Mouse (Mus musculus) heart, embryonic 11.5 days (tissue): ENCODE data around the gene Utp11. TPM values are rescaled to one million over a fixed set of nuclear protein-coding genes. Genes with fewer than 3 reads are reported as not detected.

ENCODE experiments used
- ATAC-seq: fragments of 200-750 bp; cut with Nextera tagmentation; replicated peaks from 2 replicates; pipeline ENCODE4 v1.8.0; 2017; ENCODE audit warnings: moderate library complexity; ENCODE audit not compliant: insufficient number of reproducible peaks, low FRiP score, low TSS enrichment
- H3K27ac ChIP-seq: fragments of 300-500 bp; sonication (generic); 2 replicates; pipeline ENCODE4 v1.5.1; 2014; ENCODE audit warnings: mild to moderate bottlenecking, low read depth, low read length
- H3K27me3 ChIP-seq: fragments of 300-500 bp; sonication (generic); 2 replicates; pipeline ENCODE4 v1.6.1; 2014; ENCODE audit warnings: mild to moderate bottlenecking, low read length, mixed read lengths; ENCODE audit not compliant: control insufficient read depth, insufficient read depth
- H3K36me3 ChIP-seq: fragments of 300-500 bp; sonication (generic); 2 replicates; pipeline ENCODE4 v1.6.1; 2014; ENCODE audit warnings: mild to moderate bottlenecking, low read length, moderate library complexity, mixed read lengths; ENCODE audit not compliant: control insufficient read depth, insufficient read depth
- H3K4me1 ChIP-seq: fragments of 300-500 bp; sonication (generic); 2 replicates; pipeline ENCODE4 v1.6.1; 2014; ENCODE audit warnings: low read length; ENCODE audit not compliant: control insufficient read depth, insufficient read depth
- H3K4me2 ChIP-seq: fragments of 300-500 bp; sonication (generic); 2 replicates; pipeline ENCODE4 v1.6.1; 2014; ENCODE audit warnings: mild to moderate bottlenecking, moderate library complexity
- H3K4me3 ChIP-seq: fragments of 300-500 bp; sonication (generic); 2 replicates; pipeline ENCODE4 v1.5.1; 2014; ENCODE audit warnings: low read depth, low read length
- H3K9ac ChIP-seq: fragments of 300-500 bp; sonication (generic); 2 replicates; pipeline ENCODE4 v1.6.1; 2014; ENCODE audit warnings: mild to moderate bottlenecking, low read depth, low read length, moderate library complexity
- H3K9me3 ChIP-seq: fragments of 300-500 bp; sonication (generic); replicated peaks from 2 replicates; pipeline ENCODE4 v1.6.1; 2016; ENCODE audit warnings: low read length; ENCODE audit not compliant: control insufficient read depth
- WGBS: fragments of 180-500 bp; shearing (Covaris S2); extraction: QIAGEN DNeasy Blood & Tissue Kit; methylation state at CpG from one replicate; pipeline ENCODE4 v1.1.7; 2014; ENCODE audit not compliant: insufficient replicate concordance; 5-methylcytosine and 5-hydroxymethylcytosine counted together
- polyA plus RNA-seq: library from polyadenylated mRNA; unstranded; fragments of >200 nt; fragmentation: Nextera tagmentation; extraction: Ambion mirVana; gene quantifications from 2 replicates; pipeline ENCODE4 v1.2.1, GENCODE M21; 2014

Gene Utp11
- polyA plus RNA-seq, 1 experiment from 2014 or later: 60.7 TPM

GRCm38 (mm10) chr4:124658412-124658851, 35.0 kb downstream of the Utp11 start:
- no peak for ATAC-seq
- peak overlapping the region; percentile 100 for H3K4me2 ChIP-seq

GRCm38 (mm10) chr4:124657781-124658180, 35.6 kb downstream of the Utp11 start:
- no peak overlapping the region; the same call in 1 of the 2 replicates for H3K9ac ChIP-seq
- no peaks in the 10 kb centered on the region for H3K9me3 ChIP-seq
- no peaks in the 10 kb centered on the region for H3K36me3 ChIP-seq
- peaks cover 18% of the 10 kb centered on the region for H3K4me1 ChIP-seq
- H3K4me3 ChIP-seq: peak overlapping the region; percentile 72
- ATAC-seq: no peak
- WGBS: 1% methylated on average over 36 of the region's 61 CpGs
- H3K4me2 ChIP-seq: peak overlapping the region; percentile 100
- peaks cover 83% of the 10 kb centered on the region for H3K27me3 ChIP-seq
- H3K27ac ChIP-seq: no peak overlapping the region

More at GRCm38 (mm10) chr4:124658412-124658851, 35.0 kb downstream of the Utp11 start:
- WGBS: 1% methylated on average over 39 of the region's 39 CpGs
- Histone ChIP-seq H3K27me3 (peaks cover 90% of the 10 kb centered on the region), H3K36me3 (no peaks in the 10 kb centered on the region), H3K9ac (no peak overlapping the region), H3K4me3 (peak overlapping the region; percentile 72), H3K27ac (no peak overlapping the region), H3K4me1 (peaks cover 11% of the 10 kb centered on the region), H3K9me3 (no peaks in the 10 kb centered on the region)

- H3K9me3 ChIP-seq: no peaks in the 10 kb centered on the region
- peak overlapping the region; percentile 72 for H3K4me3 ChIP-seq
- peak overlapping the region; percentile 56; the same call in 1 of the 2 replicates for H3K9ac ChIP-seq
- H3K36me3 ChIP-seq: no peaks in the 10 kb centered on the region
- WGBS: under 1% methylated on average over 77 of the region's 92 CpGs
- H3K27ac ChIP-seq: no peak overlapping the region
- peaks cover 25% of the 10 kb centered on the region for H3K4me1 ChIP-seq
- peaks cover 76% of the 10 kb centered on the region for H3K27me3 ChIP-seq
- peak; percentile 80 for ATAC-seq
- peak overlapping the region; percentile 100 for H3K4me2 ChIP-seq
Observed at GRCm38 (mm10) chr4:124656854-124657650, 36.3 kb downstream of the Utp11 start.

- 3% methylated on average over 15 of the region's 15 CpGs for WGBS
- peaks cover 27% of the 10 kb centered on the region for H3K4me1 ChIP-seq
Observed at GRCm38 (mm10) chr4:124656518-124656853, 36.9 kb downstream of the Utp11 start, which contains the start of gene Pou3f1. Gene Pou3f1 (plus strand): TSS chr4:124656807.

GRCm38 (mm10) chr4:124652886-124653285, 40.5 kb downstream of the Utp11 start:
- 7% methylated on average over 9 of the region's 9 CpGs for WGBS
- H3K4me2 ChIP-seq: peak overlapping the region; percentile 36
- no peaks in the 10 kb centered on the region for H3K9me3 ChIP-seq
- no peaks in the 10 kb centered on the region for H3K36me3 ChIP-seq
- no peak overlapping the region for H3K4me3 ChIP-seq
- H3K4me1 ChIP-seq: peaks cover 23% of the 10 kb centered on the region
- no peak overlapping the region for H3K9ac ChIP-seq
- H3K27ac ChIP-seq: peak overlapping the region; percentile 25; the same call in 1 of the 2 replicates
- H3K27me3 ChIP-seq: peaks cover 46% of the 10 kb centered on the region
- ATAC-seq: peak; percentile 62

More at GRCm38 (mm10) chr4:124656518-124656853, 36.9 kb downstream of the Utp11 start, which contains the start of gene Pou3f1:
- Histone ChIP-seq H3K9me3 (no peaks in the 10 kb centered on the region), H3K36me3 (no peaks in the 10 kb centered on the region), H3K27ac (no peak within 1 kb of the TSS), H3K4me2 (peak within 1 kb of the TSS; percentile 100), H3K4me3 (peak within 1 kb of the TSS; percentile 72), H3K27me3 (peaks cover 70% of the 10 kb centered on the region), H3K9ac (peak within 1 kb of the TSS; percentile 56; the same call in 1 of the 2 replicates)
- no peak for ATAC-seq

- Histone ChIP-seq H3K9me3 (no peaks in the 10 kb centered on the region), H3K4me1 (peaks cover 28% of the 10 kb centered on the region), H3K4me2 (no peak overlapping the region), H3K36me3 (no peaks in the 10 kb centered on the region), H3K27me3 (peaks cover 9% of the 10 kb centered on the region; the same call in 1 of the 2 replicates), H3K9ac (no peak overlapping the region), H3K27ac (no peak overlapping the region), H3K4me3 (no peak overlapping the region)
- 29% methylated on average over 5 of the region's 5 CpGs for WGBS
- ATAC-seq: no peak
Observed at GRCm38 (mm10) chr4:124647909-124648308, 45.5 kb downstream of the Utp11 start.

- Histone ChIP-seq H3K36me3 (no peaks in the 10 kb centered on the region), H3K27ac (no peak overlapping the region), H3K27me3 (peaks cover 9% of the 10 kb centered on the region; the same call in 1 of the 2 replicates), H3K4me3 (no peak overlapping the region), H3K4me1 (peaks cover 18% of the 10 kb centered on the region), H3K9me3 (no peaks in the 10 kb centered on the region), H3K4me2 (peak overlapping the region; percentile 44), H3K9ac (no peak overlapping the region)
- ATAC-seq: no peak
- WGBS: 9% methylated on average over 8 of the region's 8 CpGs
Observed at GRCm38 (mm10) chr4:124646591-124646990, 46.8 kb downstream of the Utp11 start.

GRCm38 (mm10) chr4:124644974-124645433, 48.4 kb downstream of the Utp11 start:
- Histone ChIP-seq H3K4me1 (peaks cover 18% of the 10 kb centered on the region), H3K9me3 (no peaks in the 10 kb centered on the region), H3K9ac (no peak overlapping the region), H3K4me3 (no peak overlapping the region), H3K27ac (no peak overlapping the region), H3K36me3 (no peaks in the 10 kb centered on the region), H3K27me3 (peaks cover 18% of the 10 kb centered on the region), H3K4me2 (no peak overlapping the region)
- WGBS: 10% methylated on average over 3 of the region's 3 CpGs
- peak; percentile 74 for ATAC-seq
